Mouse (Mus musculus) gastrocnemius, adult 2 months (tissue): ENCODE results near the gene Ndufc2. TPM values are rescaled to one million over a fixed set of nuclear protein-coding genes. Genes with fewer than 3 reads are reported as not detected.
"Not testable (repeated sequence)": the region's sequence is repeated elsewhere in the genome, so short reads cannot be mapped to it uniquely, and the experiment has no call there.

ENCODE experiments used
- DNase-seq: peaks from one replicate; pipeline ENCODE4 v3.0.0; 2022
- H3K27ac ChIP-seq: fragments of 200-600 bp; 2 replicates; pipeline ENCODE4 v1.8.1; 2022; ENCODE audit warnings: mild to moderate bottlenecking
- H3K4me3 ChIP-seq: fragments of 200-600 bp; 2 replicates; pipeline ENCODE4 v1.8.1; 2022; ENCODE audit warnings: mild to moderate bottlenecking, moderate library complexity
- CTCF ChIP-seq: fragments of 200-600 bp; IDR thresholded peaks from 2 replicates; pipeline ENCODE4 v1.8.1; 2022; ENCODE audit warnings: antibody characterized with exemption, mild to moderate bottlenecking, moderate library complexity
- intact Hi-C: fragments of 180-260 bp; cut with DNase I; formaldehyde crosslinking; loops from one replicate; pipeline ENCODE4 v1.15.1; 2025
- total RNA-seq, 2 experiments: library from RNA; stranded (reverse); gene quantifications; 2 replicates each; pipeline ENCODE4 v1.2.3; 2021

Ndufc2 gene
- total RNA-seq, 2 experiments from 2014 or later: 254 to 341 TPM

DNA sequence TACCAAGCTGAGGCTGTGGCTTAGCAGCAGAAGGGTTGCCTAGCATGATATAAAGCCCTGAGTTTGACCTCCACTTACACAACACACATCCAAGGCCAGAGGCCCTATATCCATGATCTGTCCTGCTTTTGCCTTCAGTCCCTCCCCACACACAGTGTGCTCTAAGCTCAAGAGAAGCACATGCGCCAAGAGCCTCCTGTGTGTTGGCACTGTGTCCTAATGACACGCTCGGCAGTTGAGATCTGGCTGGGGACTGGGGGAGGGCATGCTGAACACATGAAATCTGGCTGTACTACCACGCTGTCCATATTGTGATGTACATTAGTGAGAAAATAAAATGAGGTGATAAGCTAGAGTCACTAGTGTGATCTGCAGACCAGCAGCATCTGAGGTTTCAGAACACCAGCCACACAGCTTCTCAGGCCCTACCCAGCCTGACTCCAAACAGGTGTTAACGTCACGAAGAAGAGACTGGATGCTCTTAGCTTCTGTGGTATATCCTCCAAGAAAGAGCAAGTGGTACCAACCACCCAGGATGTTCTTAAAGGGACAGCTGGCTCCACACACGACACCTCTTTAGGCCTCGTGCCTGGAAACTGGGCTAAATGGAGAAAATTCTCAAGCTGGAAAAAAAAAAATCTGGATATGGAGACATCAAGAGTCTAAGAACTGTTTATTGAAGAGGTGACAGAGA, 21.3 kb downstream of the Ndufc2 start:
- peak; percentile 62 for DNase-seq
- Histone ChIP-seq H3K27ac (peak overlapping the region; percentile 61), H3K4me3 (no peak overlapping the region)
- TF ChIP-seq CTCF: no peak
- intact Hi-C loops: no loop called here

DNA sequence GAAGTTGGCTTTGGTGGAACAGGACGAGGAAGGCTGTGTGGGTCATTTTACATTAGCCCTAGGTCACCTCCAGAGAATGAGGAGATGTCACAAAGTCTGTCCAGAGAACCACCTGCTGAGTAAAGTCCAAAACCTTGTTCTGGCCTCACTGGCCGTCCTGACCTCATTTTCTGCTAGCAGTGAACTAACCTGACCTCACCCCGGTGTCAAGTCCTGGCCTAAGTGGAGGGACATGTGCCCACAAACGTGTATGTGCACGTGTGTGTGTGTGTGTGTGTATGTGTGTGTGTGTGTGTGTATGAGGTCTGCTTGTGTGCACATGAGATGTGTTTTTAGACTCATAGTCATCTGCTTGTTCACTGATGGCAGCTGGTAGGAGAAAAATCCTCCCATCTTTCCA, 24.0 kb downstream of the Ndufc2 start:
- intact Hi-C loops: loop anchor here (2.0 kb wide), 1 partner anchor 155 kb away; the partner anchor contains the start of genes Aamdc and Rsf1
- no peak overlapping the region for H3K4me3 ChIP-seq

DNA sequence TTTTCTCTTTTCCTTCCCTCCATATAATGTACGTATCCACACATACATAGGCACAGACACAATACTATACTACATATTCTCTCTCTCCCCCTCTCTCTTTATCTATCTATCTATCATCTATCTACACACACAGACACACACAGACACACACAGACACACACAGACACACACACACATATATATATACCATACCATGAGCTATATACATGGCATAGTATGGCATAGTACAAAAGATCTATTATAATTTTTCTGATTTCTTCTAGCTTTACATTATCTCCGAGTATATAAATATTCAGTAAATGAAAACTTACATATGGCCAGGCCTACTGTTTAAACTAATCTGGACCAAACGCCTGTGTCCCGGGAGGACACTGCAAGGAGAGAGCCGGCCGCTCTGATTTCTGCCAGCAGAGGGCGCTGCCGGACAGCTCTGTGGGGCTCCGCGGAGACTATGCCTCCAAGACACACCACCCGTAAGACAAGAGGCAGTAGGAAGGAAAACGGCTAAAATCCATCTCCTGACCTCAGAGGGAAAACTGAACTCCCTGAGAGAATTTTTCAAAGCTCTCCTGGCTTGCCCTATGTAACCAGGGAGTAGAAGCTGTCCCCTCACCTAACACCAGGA, 24.9 kb downstream of the Ndufc2 start:
- TF ChIP-seq CTCF: no peak; the same call in none of the 2 replicates
- Histone ChIP-seq H3K4me3 (no peak overlapping the region), H3K27ac (no peak overlapping the region)
- intact Hi-C loops: loop anchor here (2.0 to 5.0 kb wide), 2 partner anchors 58 to 154 kb away; partner anchors contain the start of genes Aamdc, Ints4 and Rsf1
- DNase-seq: peak; percentile 92

More for the DNA sequence above, 24.0 kb downstream of the Ndufc2 start:
- no peak for DNase-seq
- TF ChIP-seq CTCF: no peak
- no peak overlapping the region for H3K27ac ChIP-seq

DNA sequence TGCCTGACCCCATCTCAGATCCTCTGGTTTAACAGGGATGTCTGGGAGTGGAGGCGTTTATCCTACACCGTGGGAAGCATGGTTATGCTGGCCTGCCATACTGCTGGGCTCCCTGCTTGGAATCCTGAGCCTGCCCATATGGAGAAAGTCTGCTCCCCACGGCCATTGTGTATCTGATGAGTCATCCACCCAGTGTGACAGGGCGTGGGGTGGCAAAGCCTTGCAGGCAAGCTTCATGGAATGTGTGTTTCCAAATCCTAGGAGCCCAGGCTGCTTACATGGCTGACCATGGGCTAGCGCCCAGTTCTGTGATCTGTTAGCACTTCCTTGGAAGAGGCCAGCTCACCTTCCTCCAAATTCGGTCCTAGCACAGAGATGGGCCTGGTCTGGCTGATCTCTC, 26.8 kb downstream of the Ndufc2 start:
- DNase-seq: no peak
- no peak overlapping the region for H3K4me3 ChIP-seq
- H3K27ac ChIP-seq: no peak overlapping the region
- no peak for TF ChIP-seq CTCF
- intact Hi-C loops: loop anchor here (2.0 to 5.0 kb wide), 2 partner anchors 56 to 252 kb away; partner anchors contain the start of gene Ints4

DNA sequence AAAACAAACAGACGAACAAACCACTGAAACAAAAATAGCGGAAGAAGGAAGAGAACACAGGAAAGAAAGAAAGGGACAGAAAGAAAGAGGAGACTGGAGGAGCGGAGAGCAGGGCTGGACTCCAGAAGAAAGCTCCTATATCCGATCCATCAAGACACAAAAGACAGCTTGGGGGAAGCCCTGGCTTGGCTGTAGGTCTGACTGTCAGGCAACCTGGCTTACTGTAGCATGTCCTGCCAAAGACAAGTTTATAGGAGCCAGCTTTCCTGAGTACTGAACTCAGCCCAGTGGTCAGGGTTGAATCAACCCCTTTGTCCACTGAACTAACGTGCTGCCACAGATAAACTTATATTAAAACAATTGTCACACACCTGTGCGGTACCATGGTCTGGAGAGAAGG, 27.5 kb downstream of the Ndufc2 start:
- DNase-seq: no peak
- Histone ChIP-seq H3K4me3 (no peak overlapping the region), H3K27ac (no peak overlapping the region)
- intact Hi-C loops: loop anchor here (2.0 to 5.0 kb wide), 2 partner anchors 55 to 252 kb away; partner anchors contain the start of gene Ints4
- no peak for TF ChIP-seq CTCF

DNA sequence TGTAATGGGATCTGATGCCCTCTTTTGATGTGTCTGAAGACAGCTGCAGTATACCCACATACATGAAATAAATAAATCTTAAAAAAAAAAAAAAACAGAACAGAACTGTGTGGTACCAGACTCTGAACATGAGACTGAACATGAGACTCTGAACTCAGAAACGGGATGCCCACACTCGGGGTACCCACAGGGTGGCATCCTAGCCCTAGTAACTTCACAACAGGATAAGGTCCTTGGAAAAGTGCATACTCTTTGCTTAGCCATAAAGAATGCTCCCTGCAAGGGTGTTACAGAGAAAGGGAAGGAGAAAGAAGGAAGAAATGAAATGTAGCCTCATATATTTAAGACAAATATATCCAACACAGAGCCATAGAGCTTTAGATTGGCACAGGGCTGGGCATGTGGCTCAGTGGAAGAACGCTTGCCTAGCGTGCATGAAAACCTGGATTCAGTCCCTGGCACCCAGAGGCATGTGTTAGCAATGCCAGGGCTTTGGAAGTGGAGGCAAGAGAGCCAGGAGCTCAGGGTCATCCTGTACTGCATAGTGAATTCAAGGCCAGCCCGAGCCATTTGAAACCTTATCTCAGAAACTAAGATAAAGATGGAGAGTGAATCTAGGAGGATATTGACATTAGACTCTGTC, 28.1 kb downstream of the Ndufc2 start:
- Histone ChIP-seq H3K4me3 (no peak overlapping the region), H3K27ac (peak overlapping the region; percentile 31; the same call in 1 of the 2 replicates)
- DNase-seq: peak; percentile 71
- peak; percentile 29; the same call in 1 of the 2 replicates for TF ChIP-seq CTCF
- intact Hi-C loops: loop anchor here (2.0 to 5.0 kb wide), 2 partner anchors 54 to 251 kb away; partner anchors contain the start of gene Ints4

DNA sequence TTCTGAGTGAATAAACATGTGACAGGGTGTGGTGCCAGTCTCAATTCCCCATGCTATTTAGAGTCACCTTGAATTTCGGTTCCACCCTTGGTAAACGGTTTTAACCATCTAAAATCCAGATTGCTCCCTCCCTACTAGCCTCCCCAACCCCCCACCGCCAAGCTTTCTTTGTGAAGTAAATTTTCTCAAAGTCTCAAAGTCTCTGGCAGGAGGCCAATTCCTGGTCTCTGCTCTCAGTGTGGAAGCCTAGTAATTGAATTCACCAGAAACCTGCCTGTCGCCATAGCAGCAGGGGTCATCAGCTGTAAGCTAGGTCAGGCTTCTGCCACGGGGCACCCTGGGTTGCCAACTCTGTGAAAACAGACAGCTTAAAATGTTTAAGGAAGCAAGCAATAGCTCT, 29.9 kb downstream of the Ndufc2 start:
- DNase-seq: no peak
- intact Hi-C loops: loop anchor here (5.0 kb wide), 1 partner anchor 53 kb away; the partner anchor contains the start of gene Ints4
- H3K27ac ChIP-seq: no peak overlapping the region
- no peak overlapping the region for H3K4me3 ChIP-seq
- no peak for TF ChIP-seq CTCF

DNA sequence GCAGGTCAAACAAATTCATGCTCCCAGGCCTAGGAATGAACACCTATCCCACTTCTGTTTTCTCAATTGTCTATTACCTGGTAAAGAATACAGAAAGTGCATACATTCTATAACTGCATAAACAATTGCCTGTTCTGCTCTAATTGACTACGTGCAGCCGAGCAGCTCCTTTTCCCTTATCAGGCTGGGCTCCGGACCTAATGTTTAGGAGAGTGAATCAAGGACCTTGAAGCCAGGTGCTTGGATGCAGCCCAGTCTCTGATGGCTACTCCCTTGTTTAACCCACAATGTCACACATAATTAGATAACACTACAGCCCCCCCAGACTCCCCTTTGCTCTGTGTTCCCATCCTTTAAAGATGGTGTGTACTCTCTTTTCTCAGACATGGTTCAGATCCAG, 33.7 kb downstream of the Ndufc2 start:
- H3K27ac ChIP-seq, intact Hi-C loops, DNase-seq, H3K4me3 ChIP-seq: not testable (repeated sequence)

DNA sequence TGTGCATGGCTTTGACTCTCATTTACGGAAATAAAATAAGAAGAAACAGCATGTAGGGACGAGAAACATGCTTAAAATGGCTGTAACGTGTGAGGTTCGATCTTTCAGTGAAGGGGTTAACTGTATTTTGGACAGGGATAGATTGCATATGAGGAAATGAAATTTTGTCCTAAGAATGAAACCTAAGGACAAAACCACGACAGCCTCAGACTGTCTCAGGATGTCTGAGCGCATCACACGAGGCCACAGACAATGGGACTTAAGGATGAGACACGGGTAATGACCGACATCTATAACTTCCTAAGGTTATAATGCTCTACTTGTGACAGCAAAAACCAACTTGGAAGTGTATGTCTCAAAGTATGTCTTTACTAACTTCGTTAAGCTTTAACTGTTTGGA, 34.7 kb downstream of the Ndufc2 start:
- DNase-seq: no peak
- no peak overlapping the region for H3K4me3 ChIP-seq
- no peak overlapping the region for H3K27ac ChIP-seq
- intact Hi-C loops: no loop called here
- no peak for TF ChIP-seq CTCF

DNA sequence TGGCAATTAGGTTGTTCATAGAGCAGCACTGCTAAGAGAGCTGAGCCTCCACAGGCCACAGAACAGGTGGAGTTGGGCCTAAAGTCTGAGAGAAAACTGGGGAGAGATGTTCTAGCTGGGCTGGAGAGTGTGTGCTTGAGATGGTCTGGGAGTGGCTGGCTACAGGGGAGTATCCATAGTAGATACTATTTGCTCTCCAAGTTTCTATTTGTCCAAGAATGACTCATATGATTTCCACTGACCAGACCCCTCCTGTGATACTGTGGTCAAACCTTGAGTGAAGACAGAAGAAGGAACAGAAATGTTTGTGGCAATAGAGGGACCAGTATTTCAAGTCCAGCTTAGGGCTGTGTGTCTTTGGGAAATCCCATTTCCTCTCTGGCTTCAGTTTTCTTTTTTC, 39.2 kb downstream of the Ndufc2 start:
- no peak for DNase-seq
- Histone ChIP-seq H3K4me3 (no peak overlapping the region), H3K27ac (no peak overlapping the region)
- intact Hi-C loops: no loop called here
- TF ChIP-seq CTCF: no peak

DNA sequence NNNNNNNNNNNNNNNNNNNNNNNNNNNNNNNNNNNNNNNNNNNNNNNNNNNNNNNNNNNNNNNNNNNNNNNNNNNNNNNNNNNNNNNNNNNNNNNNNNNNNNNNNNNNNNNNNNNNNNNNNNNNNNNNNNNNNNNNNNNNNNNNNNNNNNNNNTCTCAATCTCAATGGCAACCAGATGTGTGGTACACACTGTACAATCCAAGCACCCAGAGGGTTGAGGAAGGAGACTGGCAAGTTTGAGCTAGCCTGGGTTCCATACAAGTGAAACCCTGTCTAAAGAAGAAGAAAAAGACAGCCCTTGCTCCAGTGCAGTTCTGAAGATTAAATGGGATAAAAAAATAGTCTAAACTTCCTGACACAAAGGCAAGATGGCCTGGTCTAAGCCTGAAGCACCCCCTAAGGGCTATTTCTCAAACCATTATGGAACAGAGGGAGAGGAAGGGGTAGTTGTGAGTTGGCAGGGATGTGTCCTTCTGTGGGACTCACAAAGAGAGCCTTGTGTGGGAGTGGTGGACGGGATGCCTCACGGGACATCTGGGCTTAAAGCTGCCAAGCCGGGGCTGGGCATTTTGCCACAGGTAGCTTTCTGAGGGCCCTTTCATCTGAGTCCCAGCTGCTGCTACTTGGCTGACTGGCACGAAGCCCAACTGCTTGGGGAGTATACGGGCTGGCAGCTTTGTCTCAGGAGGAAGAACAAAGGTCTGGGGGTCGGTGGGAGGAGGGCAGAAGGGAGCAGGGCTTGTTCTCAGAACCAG, 46.5 kb downstream of the Ndufc2 start:
- intact Hi-C loops: no loop called here
- Histone ChIP-seq H3K4me3 (no peak overlapping the region), H3K27ac (peak overlapping the region; percentile 28; the same call in 1 of the 2 replicates)
- TF ChIP-seq CTCF: no peak
- DNase-seq: peak; percentile 75

DNA sequence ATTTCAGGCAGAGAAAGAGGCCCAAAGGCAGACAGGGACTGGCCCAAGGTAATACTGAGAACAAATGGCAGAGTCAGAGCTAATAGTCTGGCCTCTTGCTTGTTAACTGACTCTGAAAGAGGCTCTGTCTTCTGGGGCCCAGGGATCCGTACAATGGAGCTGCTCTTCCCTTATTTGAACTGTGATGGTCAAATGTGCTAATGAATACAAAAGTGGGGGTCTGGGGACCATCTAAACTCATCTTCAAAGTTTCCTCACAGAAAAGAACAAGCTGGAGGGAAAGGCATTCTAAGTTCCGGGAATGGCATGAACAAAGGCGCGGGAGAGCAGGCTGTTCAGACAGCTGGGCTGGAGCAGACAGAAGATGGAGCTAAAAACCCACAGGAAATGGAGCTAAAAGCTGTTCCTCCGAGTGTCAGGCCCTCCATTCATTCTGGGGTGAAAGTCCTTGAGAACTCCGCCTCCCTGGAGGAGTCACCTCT, 47.3 kb downstream of the Ndufc2 start:
- no peak for DNase-seq
- peak; percentile 11; the same call in 1 of the 2 replicates for TF ChIP-seq CTCF
- peak overlapping the region; percentile 28 for H3K27ac ChIP-seq
- H3K4me3 ChIP-seq: no peak overlapping the region
- intact Hi-C loops: no loop called here

DNA sequence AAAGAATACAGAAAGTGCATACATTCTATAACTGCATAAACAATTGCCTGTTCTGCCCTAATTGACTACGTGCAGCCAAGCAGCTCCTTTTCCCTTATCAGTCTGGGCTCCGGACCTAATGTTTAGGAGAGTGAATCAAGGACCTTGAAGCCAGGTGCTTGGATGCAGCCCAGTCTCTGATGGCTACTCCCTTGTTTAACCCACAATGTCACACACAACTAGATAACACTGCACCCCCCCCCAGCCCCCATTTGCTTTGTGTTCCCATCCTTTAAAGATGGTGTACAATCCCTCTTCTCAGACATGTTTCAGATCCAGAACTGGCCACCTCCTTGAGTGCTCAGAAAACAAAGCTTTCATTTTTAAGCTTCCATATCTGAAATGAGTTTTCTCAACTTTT, 51.2 kb downstream of the Ndufc2 start, which contains the start of gene Kctd14:
TSS of gene Kctd14 (plus strand) at position 301 of the 400 bp plus-strand sequence.
- not testable (repeated sequence) for DNase-seq

More for the DNA sequence above, 51.2 kb downstream of the Ndufc2 start, which contains the start of gene Kctd14:
- intact Hi-C loops, H3K27ac ChIP-seq, H3K4me3 ChIP-seq: not testable (repeated sequence)
